Mouse (Mus musculus) 416B (cell line): ENCODE measurements around the gene Map4.

Experiments
- DNase-seq: peaks from one replicate; pipeline ENCODE4 v3.0.0; 2011; ENCODE audit warnings: low read depth

Gene Map4

GRCm38 (mm10) chr9:110131525-110132197 lies 200.4 kb downstream of the Map4 start:
- DNase-seq, result peak; percentile 98

GRCm38 (mm10) chr9:110132201-110132605 lies 200.9 kb downstream of the Map4 start:
- peak; percentile 57 for DNase-seq

- no peak for DNase-seq
Observed at GRCm38 (mm10) chr9:110132921-110133320, 201.7 kb downstream of the Map4 start.
